8 mouse cellular contexts compared by ENCODE assay signal in the genomic region with DNA sequence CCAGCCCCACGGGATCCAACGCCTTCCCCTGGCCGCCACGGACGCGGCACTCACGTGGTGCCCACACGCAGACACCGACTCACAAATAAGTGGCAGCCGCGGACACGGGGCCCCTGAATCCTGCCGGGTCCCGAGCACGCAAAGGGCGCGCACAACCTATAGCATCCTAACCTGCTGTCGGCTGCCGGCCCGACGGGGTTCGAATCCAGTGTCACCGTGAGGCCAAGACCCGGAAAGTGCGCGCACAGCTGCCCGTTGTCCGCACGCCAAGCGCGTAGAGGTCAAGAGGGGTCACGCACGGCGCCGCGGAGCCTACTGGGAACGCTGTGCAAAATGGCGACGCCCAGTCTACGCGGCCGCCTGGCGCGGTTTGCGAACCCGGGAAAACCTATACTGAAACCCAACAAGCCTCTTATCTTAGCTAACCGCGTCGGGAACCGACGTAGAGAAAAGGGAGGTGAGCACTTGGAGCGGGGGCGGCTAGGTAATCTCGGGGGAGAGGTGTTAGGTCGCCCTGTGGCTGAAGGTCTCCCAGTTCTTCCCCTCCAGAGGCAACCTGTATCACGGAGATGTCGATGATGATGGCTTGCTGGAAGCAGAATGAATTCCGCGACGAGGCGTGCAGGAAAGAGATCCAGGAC. TPM values are rescaled to one million over a fixed set of nuclear protein-coding genes. Genes with fewer than 3 reads are reported as not detected.
DNase-seq lines count a peak whose midpoint lies in the region; ATAC-seq and TF ChIP-seq lines count a peak whose summit lies in the region.

A gene (plus strand): TSS at position 266 of the 641 bp plus-strand sequence.

- H3K9ac ChIP-seq in lung, embryonic 15.5 days, result peak within 1 kb of the TSS; percentile 80

- TF ChIP-seq CTCF in olfactory bulb, adult 2 months (IDR thresholded peaks at IDR 0.05; ENCODE audit: insufficient read depth, low read depth, low read length), result no peak

- H3K4me1 ChIP-seq in lung, embryonic 15.5 days, result peaks cover 51% of the 10 kb centered on the region
- peaks cover 2% of the 10 kb centered on the region; the same call in 1 of the 2 replicates for H3K4me1 ChIP-seq in olfactory bulb, adult 2 months (ENCODE audit: control insufficient read depth, insufficient read depth, low read length)

- H3K27me3 ChIP-seq in lung, embryonic 15.5 days, result no peaks in the 10 kb centered on the region

- H3K4me2 ChIP-seq in lung, embryonic 15.5 days, result peak within 1 kb of the TSS; percentile 64

- peak; percentile 66 for TF ChIP-seq POLR2A in olfactory bulb, adult 2 months (IDR thresholded peaks at IDR 0.05; ENCODE audit: insufficient read depth, low read depth, low read length)

- H3K9me3 ChIP-seq in lung, embryonic 15.5 days, result no peaks in the 10 kb centered on the region

- peak; percentile 70 for ATAC-seq in lung, embryonic 15.5 days (ENCODE audit: borderline replicate concordance, extremely low read depth, low FRiP score, low TSS enrichment)

- peak; percentile 53 for DNase-seq in MEL-GATA-1-ER (ENCODE audit: extremely low read depth, low read depth)
- DNase-seq in cerebellum, adult 8-10 months, result peak; percentile 90
- peak; percentile 87 for DNase-seq in forelimb bud, embryonic 11.5 days (ENCODE audit: low read depth, low spot score)
- peak; percentile 95 for DNase-seq in heart, postnatal 4 days
- DNase-seq in layer of hippocampus, adult 8-10 months (ENCODE audit: low spot score in 2 of 2), result peak; percentile 82 to 91
- DNase-seq in thymus, adult 18-20 months, result peak; percentile 74 to 79

- peaks cover 21% of the 10 kb centered on the region for H3K36me3 ChIP-seq in lung, embryonic 15.5 days

- H3K27ac ChIP-seq in lung, embryonic 15.5 days, result peak within 1 kb of the TSS; percentile 89
- H3K27ac ChIP-seq in olfactory bulb, adult 2 months (ENCODE audit: insufficient read depth, low read depth, low read length), result peak within 1 kb of the TSS; percentile 73

- peak within 1 kb of the TSS; percentile 77 for H3K4me3 ChIP-seq in lung, embryonic 15.5 days
- peak within 1 kb of the TSS; percentile 94 for H3K4me3 ChIP-seq in olfactory bulb, adult 2 months (ENCODE audit: insufficient read depth, low read depth, low read length)

- under 1% methylated on average over 61 of the region's 61 CpGs for WGBS in lung, embryonic 15.5 days
- WGBS in olfactory bulb, adult 2 months, result under 1% methylated on average over 61 of the region's 61 CpGs

RNA-seq across cellular contexts. Expression of the gene that starts here (rescaled TPM):
- total RNA-seq in heart, postnatal 4 days (2021), result 100 to 1,000 TPM in 1 of 2 experiments, 10 to 100 TPM in 1; 87.0 to 104 TPM
- total RNA-seq in layer of hippocampus, adult 8-10 months (2022), result 10 to 100 TPM; 47.7 to 53.5 (median 51.3) TPM
- polyA plus RNA-seq in lung, embryonic 15.5 days (2015; fragmentation: Nextera tagmentation; extraction: Ambion mirVana), result 189 and 191 TPM in 2 replicates
- not detected in 2 replicates for polyA plus RNA-seq in olfactory bulb, adult 2 months (2012; ENCODE audit: insufficient read depth, insufficient read length, low replicate concordance, missing spikeins)

Comparison
In these comparisons a context has a peak if more than half of its experiments do, and no peak if none do; other contexts are left out.
1. Peak in every context shown above with its lines: DNase-seq, ATAC-seq, H3K4me3 ChIP-seq and H3K27ac ChIP-seq.
2. RNA of the gene that starts here (polyA plus RNA-seq): 189 to 191 TPM in lung, embryonic 15.5 days; not detected in olfactory bulb, adult 2 months; every median in the first group is over 100 times any median in the second.